Mouse (Mus musculus): Measurements from ENCODE around the gene Celf5. TPM values are rescaled to one million over a fixed set of nuclear protein-coding genes. Genes with fewer than 3 reads are reported as not detected.

The Celf5 gene
- polyA plus RNA-seq, 1 experiment from 2014 or later = 1.7 TPM

- no peak for ATAC-seq
- peaks cover 31% of the 10 kb centered on the region for H3K36me3 ChIP-seq
- H3K27ac ChIP-seq = no peak overlapping the region
- 9% methylated on average over 2 of the region's 2 CpGs for WGBS
- no peak overlapping the region for H3K9ac ChIP-seq
- no peak overlapping the region for H3K4me3 ChIP-seq (replicated peaks)
- H3K27me3 ChIP-seq (replicated peaks) = peaks cover 22% of the 10 kb centered on the region
- H3K4me1 ChIP-seq (replicated peaks) = 0 out of 2 replicates have a peak, but pooled peaks cover 8% of the 10 kb centered on the region
- H3K4me2 ChIP-seq (replicated peaks) = no peak overlapping the region
- no peaks in the 10 kb centered on the region for H3K9me3 ChIP-seq
These were observed 2.5 kb upstream of the Celf5 start for GRCm38 (mm10) chr10:81485060-81485449.

- no peak for ATAC-seq
These were observed 2.0 kb upstream of the Celf5 start for GRCm38 (mm10) chr10:81484441-81485059.

GRCm38 (mm10) chr10:81483983-81484382 is 1.5 kb upstream of the Celf5 start:
- 24% methylated on average over 9 of the region's 9 CpGs for WGBS
- Histone ChIP-seq H3K36me3 (peaks cover 23% of the 10 kb centered on the region; the same call in 1 of the 2 replicates), H3K9ac (no peak overlapping the region), H3K4me2 (replicated peaks) (no peak overlapping the region), H3K4me1 (replicated peaks) (0 out of 2 replicates have a peak, but pooled peaks cover 8% of the 10 kb centered on the region), H3K27ac (no peak overlapping the region), H3K9me3 (no peaks in the 10 kb centered on the region), H3K4me3 (replicated peaks) (no peak overlapping the region), H3K27me3 (replicated peaks) (peaks cover 22% of the 10 kb centered on the region)
- no peak for ATAC-seq

More at GRCm38 (mm10) chr10:81484441-81485059, 2.0 kb upstream of the Celf5 start:
- 61% methylated on average over 6 of the region's 6 CpGs for WGBS
- H3K4me2 ChIP-seq (replicated peaks) = no peak overlapping the region
- H3K9ac ChIP-seq = no peak overlapping the region
- 0 out of 2 replicates have a peak, but pooled peaks cover 8% of the 10 kb centered on the region for H3K4me1 ChIP-seq (replicated peaks)
- H3K9me3 ChIP-seq = no peaks in the 10 kb centered on the region
- no peak overlapping the region for H3K4me3 ChIP-seq (replicated peaks)
- peaks cover 26% of the 10 kb centered on the region for H3K36me3 ChIP-seq
- H3K27ac ChIP-seq = no peak overlapping the region
- H3K27me3 ChIP-seq (replicated peaks) = peaks cover 22% of the 10 kb centered on the region

GRCm38 (mm10) chr10:81481605-81482532 is 640 bp downstream of the Celf5 start:
- H3K27ac ChIP-seq = no peak overlapping the region
- peak overlapping the region; percentile 46 for H3K4me3 ChIP-seq (replicated peaks)
- H3K9me3 ChIP-seq = no peaks in the 10 kb centered on the region
- peaks cover 4% of the 10 kb centered on the region; the same call in 1 of the 2 replicates for H3K36me3 ChIP-seq
- H3K4me2 ChIP-seq (replicated peaks) = peak overlapping the region; percentile 85
- H3K4me1 ChIP-seq (replicated peaks) = 0 out of 2 replicates have a peak, but pooled peaks cover 8% of the 10 kb centered on the region
- peak overlapping the region; percentile 55 for H3K9ac ChIP-seq
- WGBS = 3% methylated on average over 35 of the region's 35 CpGs
- peaks cover 28% of the 10 kb centered on the region for H3K27me3 ChIP-seq (replicated peaks)
- peak; percentile 24 for ATAC-seq

- H3K4me2 ChIP-seq (replicated peaks) = no peak overlapping the region
- ATAC-seq = no peak
- no peaks in the 10 kb centered on the region for H3K36me3 ChIP-seq
- no peaks in the 10 kb centered on the region; the same call in 1 of the 2 replicates for H3K4me1 ChIP-seq (replicated peaks)
- H3K9me3 ChIP-seq = no peaks in the 10 kb centered on the region
- no peak overlapping the region for H3K4me3 ChIP-seq (replicated peaks)
- H3K9ac ChIP-seq = no peak overlapping the region
- peaks cover 59% of the 10 kb centered on the region for H3K27me3 ChIP-seq (replicated peaks)
- no peak overlapping the region for H3K27ac ChIP-seq
- WGBS = 78% methylated on average over 10 of the region's 10 CpGs
These were observed 8.0 kb downstream of the Celf5 start for GRCm38 (mm10) chr10:81474461-81474860.

- Histone ChIP-seq H3K4me3 (replicated peaks) (no peak overlapping the region), H3K27ac (no peak overlapping the region), H3K9me3 (no peaks in the 10 kb centered on the region), H3K9ac (no peak overlapping the region), H3K4me2 (replicated peaks) (no peak overlapping the region), H3K36me3 (no peaks in the 10 kb centered on the region), H3K4me1 (replicated peaks) (no peaks in the 10 kb centered on the region; the same call in 1 of the 2 replicates), H3K27me3 (replicated peaks) (peaks cover 59% of the 10 kb centered on the region)
- 4% methylated on average over 22 of the region's 22 CpGs for WGBS
- ATAC-seq = no peak
These were observed 9.5 kb downstream of the Celf5 start for GRCm38 (mm10) chr10:81473003-81473451.

GRCm38 (mm10) chr10:81472403-81473002 is 10.0 kb downstream of the Celf5 start:
- no peak overlapping the region for H3K4me2 ChIP-seq (replicated peaks)
- ATAC-seq = no peak
- no peaks in the 10 kb centered on the region for H3K9me3 ChIP-seq
- no peaks in the 10 kb centered on the region for H3K36me3 ChIP-seq
- 7% methylated on average over 18 of the region's 18 CpGs for WGBS
- peaks cover 63% of the 10 kb centered on the region for H3K27me3 ChIP-seq (replicated peaks)
- H3K4me3 ChIP-seq (replicated peaks) = no peak overlapping the region
- H3K9ac ChIP-seq = no peak overlapping the region
- no peak overlapping the region for H3K27ac ChIP-seq
- no peaks in the 10 kb centered on the region; the same call in 1 of the 2 replicates for H3K4me1 ChIP-seq (replicated peaks)

- Histone ChIP-seq H3K4me3 (replicated peaks) (no peak overlapping the region), H3K36me3 (no peaks in the 10 kb centered on the region), H3K27me3 (replicated peaks) (peaks cover 70% of the 10 kb centered on the region), H3K4me2 (replicated peaks) (no peak overlapping the region), H3K9me3 (no peaks in the 10 kb centered on the region), H3K9ac (no peak overlapping the region), H3K27ac (no peak overlapping the region), H3K4me1 (replicated peaks) (peaks cover 2% of the 10 kb centered on the region; the same call in 1 of the 2 replicates)
- 46% methylated on average over 18 of the region's 18 CpGs for WGBS
- ATAC-seq = no peak
These were observed 12.1 kb downstream of the Celf5 start for GRCm38 (mm10) chr10:81470454-81470853.

- Histone ChIP-seq H3K36me3 (no peaks in the 10 kb centered on the region), H3K27me3 (replicated peaks) (peaks cover 70% of the 10 kb centered on the region), H3K27ac (no peak overlapping the region), H3K4me2 (replicated peaks) (no peak overlapping the region), H3K4me3 (replicated peaks) (no peak overlapping the region), H3K4me1 (replicated peaks) (peaks cover 5% of the 10 kb centered on the region; the same call in 1 of the 2 replicates), H3K9ac (no peak overlapping the region), H3K9me3 (no peaks in the 10 kb centered on the region)
- 83% methylated on average over 5 of the region's 5 CpGs for WGBS
- no peak for ATAC-seq
These were observed 13.3 kb downstream of the Celf5 start for GRCm38 (mm10) chr10:81469253-81469652.

GRCm38 (mm10) chr10:81467670-81468235 is 14.8 kb downstream of the Celf5 start:
- no peak overlapping the region for H3K9ac ChIP-seq
- H3K36me3 ChIP-seq = no peaks in the 10 kb centered on the region
- ATAC-seq = no peak
- H3K9me3 ChIP-seq = no peaks in the 10 kb centered on the region
- peaks cover 70% of the 10 kb centered on the region for H3K27me3 ChIP-seq (replicated peaks)
- no peak overlapping the region for H3K4me3 ChIP-seq (replicated peaks)
- H3K4me2 ChIP-seq (replicated peaks) = no peak overlapping the region
- WGBS = 85% methylated on average over 16 of the region's 16 CpGs
- H3K4me1 ChIP-seq (replicated peaks) = peaks cover 7% of the 10 kb centered on the region; the same call in 1 of the 2 replicates
- H3K27ac ChIP-seq = no peak overlapping the region

- no peak for ATAC-seq
- Histone ChIP-seq H3K4me2 (replicated peaks) (no peak overlapping the region), H3K27ac (no peak overlapping the region), H3K4me1 (replicated peaks) (peaks cover 7% of the 10 kb centered on the region; the same call in 1 of the 2 replicates), H3K27me3 (replicated peaks) (peaks cover 71% of the 10 kb centered on the region), H3K9me3 (no peaks in the 10 kb centered on the region), H3K36me3 (no peaks in the 10 kb centered on the region), H3K4me3 (replicated peaks) (no peak overlapping the region), H3K9ac (no peak overlapping the region)
- WGBS = 56% methylated on average over 14 of the region's 14 CpGs
These were observed 15.6 kb downstream of the Celf5 start for GRCm38 (mm10) chr10:81466881-81467280.
